ENCODE assay signal across 16 mouse cellular contexts in the genomic region with DNA sequence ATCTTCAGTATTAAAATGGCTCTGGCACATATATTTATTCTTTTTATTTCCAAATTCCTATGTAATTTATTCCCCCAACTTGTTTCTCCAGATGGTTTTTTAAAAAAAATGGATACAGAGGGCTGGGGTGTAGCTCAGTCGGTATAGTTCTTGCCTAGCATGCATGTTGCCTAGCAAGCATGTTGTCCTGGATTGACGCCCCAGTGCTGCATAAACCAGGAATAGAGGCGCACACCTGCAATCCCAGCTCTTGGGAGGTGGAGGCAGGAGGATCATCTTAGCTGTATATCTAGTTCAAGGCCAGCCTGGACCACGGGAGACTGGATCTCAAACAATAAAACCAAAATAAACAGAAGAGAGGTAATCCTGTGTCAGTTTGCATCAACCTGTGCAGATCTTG.
"Had no signal": no experiment of that assay in that cellular context is flagged by ENCODE, and none has a peak within 500 bp of the region (broad histone marks: within the 10 kb centered on the region; RNA-seq: fewer than 3 reads in every experiment).

No protein-coding gene starts in this region.

- ATAC-seq: liver, embryonic 12.5 days; midbrain, embryonic 13.5 days; midbrain, embryonic 16.5 days had no signal

- H3K9ac ChIP-seq: limb, embryonic 13.5 days; liver, embryonic 12.5 days; liver, embryonic 15.5 days; lung, embryonic 15.5 days; midbrain, embryonic 13.5 days; neural tube, embryonic 13.5 days had no signal

- DNase-seq: liver; retina, postnatal 1 day; right cerebral cortex, postnatal 4 days; thymus, adult 18-20 months; thymus, postnatal 36 days had no signal

- H3K4me3 ChIP-seq: limb, embryonic 10.5 days; limb, embryonic 13.5 days; liver, embryonic 12.5 days; liver, embryonic 15.5 days; lung, embryonic 15.5 days; megakaryocyte, embryonic 14.5 days; midbrain, embryonic 10.5 days; midbrain, embryonic 13.5 days; myocyte; neural tube, embryonic 13.5 days had no signal

- H3K27me3 ChIP-seq: liver, embryonic 15.5 days; lung, embryonic 15.5 days; midbrain, embryonic 13.5 days; neural tube, embryonic 13.5 days had no signal

- H3K9me3 ChIP-seq: limb, embryonic 10.5 days; limb, embryonic 13.5 days; liver, embryonic 12.5 days; liver, embryonic 15.5 days; lung, embryonic 15.5 days; midbrain, embryonic 10.5 days; midbrain, embryonic 13.5 days had no signal

- H3K27ac ChIP-seq: liver, embryonic 12.5 days; midbrain, embryonic 13.5 days had no signal

- H3K4me2 ChIP-seq: liver, embryonic 15.5 days; midbrain, embryonic 13.5 days had no signal

- H3K36me3 ChIP-seq: limb, embryonic 10.5 days; limb, embryonic 13.5 days; liver, embryonic 12.5 days; liver, embryonic 15.5 days; lung, embryonic 15.5 days; midbrain, embryonic 10.5 days; midbrain, embryonic 13.5 days; neural tube, embryonic 13.5 days had no signal
